Mouse (Mus musculus) forebrain, embryonic 15.5 days (tissue): ENCODE results near the gene Mrc2. TPM values are rescaled to one million over a fixed set of nuclear protein-coding genes. Genes with fewer than 3 reads are reported as not detected.
A peak's percentile ranks its signal among the peaks of the same experiment; 100 is the strongest.

Experiments used
- ATAC-seq: fragments of 200-750 bp; cut with Nextera tagmentation; replicated peaks from 2 replicates; pipeline ENCODE4 v1.8.0; 2017; ENCODE audit warnings: mild to moderate bottlenecking, moderate TSS enrichment, moderate library complexity
- H3K27ac ChIP-seq: fragments of 300-500 bp; sonication (generic); replicated peaks from 2 replicates; pipeline ENCODE4 v1.5.1; 2015; ENCODE audit warnings: mild to moderate bottlenecking, inconsistent platforms
- H3K27me3 ChIP-seq: fragments of 300-500 bp; sonication (generic); 2 replicates; pipeline ENCODE4 v1.6.1; 2015; ENCODE audit warnings: inconsistent platforms
- H3K36me3 ChIP-seq: fragments of 300-500 bp; sonication (generic); 2 replicates; pipeline ENCODE4 v1.6.1; 2015; ENCODE audit warnings: mild to moderate bottlenecking, inconsistent platforms
- H3K4me1 ChIP-seq: fragments of 300-500 bp; sonication (generic); 2 replicates; pipeline ENCODE4 v1.6.1; 2015; ENCODE audit warnings: inconsistent platforms
- H3K4me2 ChIP-seq: fragments of 300-500 bp; sonication (generic); replicated peaks from 2 replicates; pipeline ENCODE4 v1.6.1; 2015; ENCODE audit warnings: mild to moderate bottlenecking, inconsistent platforms
- H3K4me3 ChIP-seq: fragments of 300-500 bp; sonication (generic); 2 replicates; pipeline ENCODE4 v1.5.1; 2015; ENCODE audit warnings: mild to moderate bottlenecking, inconsistent platforms
- H3K9ac ChIP-seq: fragments of 300-500 bp; sonication (generic); replicated peaks from 2 replicates; pipeline ENCODE4 v1.6.1; 2015; ENCODE audit warnings: mild to moderate bottlenecking, inconsistent platforms
- H3K9me3 ChIP-seq: fragments of 300-500 bp; sonication (generic); 2 replicates; pipeline ENCODE4 v1.6.1; 2016; ENCODE audit warnings: inconsistent platforms
- WGBS: fragments of 180-500 bp; shearing (Covaris S2); methylation state at CpG from one replicate; pipeline ENCODE4 v1.1.7; 2015; ENCODE audit warnings: mixed read lengths; 5-methylcytosine and 5-hydroxymethylcytosine counted together
- polyA plus RNA-seq: library from polyadenylated mRNA; unstranded; fragments of >200 nt; fragmentation: Nextera tagmentation; extraction: Ambion mirVana; gene quantifications from 2 replicates; pipeline ENCODE4 v1.2.1, GENCODE M21; 2015

Gene Mrc2
- polyA plus RNA-seq, 1 experiment from 2014 or later, result 4.3 TPM

DNA sequence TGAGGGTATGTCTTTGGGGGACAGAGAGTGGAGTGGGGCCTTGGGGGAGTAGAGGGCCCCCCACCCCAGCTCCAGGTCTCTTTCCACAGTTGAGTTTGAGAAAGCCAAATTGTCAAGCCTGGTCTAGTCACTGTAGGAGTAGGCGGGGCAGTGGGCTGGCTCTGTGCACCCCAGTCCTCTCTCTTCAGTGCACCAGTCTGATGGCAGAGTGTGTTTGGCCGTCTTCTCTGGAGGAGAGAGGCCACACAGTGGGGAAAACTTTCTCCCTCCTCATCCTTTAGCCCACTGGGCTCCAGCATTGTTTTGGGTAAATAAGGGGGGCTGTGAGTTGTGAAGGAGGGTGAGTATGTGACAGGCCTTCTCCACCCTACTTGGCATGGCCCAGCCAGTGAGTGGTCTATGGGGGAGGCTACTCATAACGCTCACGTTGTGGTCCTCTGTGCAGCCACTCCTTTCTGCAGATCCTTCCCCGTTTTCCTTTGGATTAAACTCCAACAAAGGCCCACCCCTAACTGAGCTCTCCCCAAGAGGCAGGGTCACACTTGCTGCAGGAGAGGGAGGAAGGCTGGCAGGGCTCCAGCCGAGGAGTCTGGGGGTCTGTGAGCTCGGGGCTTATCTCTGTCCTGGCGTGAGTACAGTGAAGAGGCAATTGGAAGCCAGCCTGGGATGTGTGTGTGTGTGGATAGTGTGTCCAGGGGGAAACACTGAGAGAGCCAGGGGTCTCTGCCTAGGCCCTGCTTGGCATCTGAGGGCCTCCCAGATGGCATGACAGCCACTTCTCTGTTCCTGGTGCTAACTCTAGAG is 41.6 kb downstream of the Mrc2 start:
- H3K27me3 ChIP-seq, result no peaks in the 10 kb centered on the region
- H3K4me1 ChIP-seq, result peaks cover 14% of the 10 kb centered on the region; the same call in 1 of the 2 replicates
- H3K4me3 ChIP-seq, result no peak overlapping the region
- no peaks in the 10 kb centered on the region for H3K9me3 ChIP-seq
- no peak overlapping the region; the same call in 1 of the 2 replicates for H3K27ac ChIP-seq
- no peak overlapping the region for H3K4me2 ChIP-seq
- H3K9ac ChIP-seq, result no peak overlapping the region
- H3K36me3 ChIP-seq, result no peaks in the 10 kb centered on the region
- WGBS, result 41% methylated on average over 8 of the region's 8 CpGs
- peak; percentile 36; the same call in 1 of the 2 replicates for ATAC-seq

DNA sequence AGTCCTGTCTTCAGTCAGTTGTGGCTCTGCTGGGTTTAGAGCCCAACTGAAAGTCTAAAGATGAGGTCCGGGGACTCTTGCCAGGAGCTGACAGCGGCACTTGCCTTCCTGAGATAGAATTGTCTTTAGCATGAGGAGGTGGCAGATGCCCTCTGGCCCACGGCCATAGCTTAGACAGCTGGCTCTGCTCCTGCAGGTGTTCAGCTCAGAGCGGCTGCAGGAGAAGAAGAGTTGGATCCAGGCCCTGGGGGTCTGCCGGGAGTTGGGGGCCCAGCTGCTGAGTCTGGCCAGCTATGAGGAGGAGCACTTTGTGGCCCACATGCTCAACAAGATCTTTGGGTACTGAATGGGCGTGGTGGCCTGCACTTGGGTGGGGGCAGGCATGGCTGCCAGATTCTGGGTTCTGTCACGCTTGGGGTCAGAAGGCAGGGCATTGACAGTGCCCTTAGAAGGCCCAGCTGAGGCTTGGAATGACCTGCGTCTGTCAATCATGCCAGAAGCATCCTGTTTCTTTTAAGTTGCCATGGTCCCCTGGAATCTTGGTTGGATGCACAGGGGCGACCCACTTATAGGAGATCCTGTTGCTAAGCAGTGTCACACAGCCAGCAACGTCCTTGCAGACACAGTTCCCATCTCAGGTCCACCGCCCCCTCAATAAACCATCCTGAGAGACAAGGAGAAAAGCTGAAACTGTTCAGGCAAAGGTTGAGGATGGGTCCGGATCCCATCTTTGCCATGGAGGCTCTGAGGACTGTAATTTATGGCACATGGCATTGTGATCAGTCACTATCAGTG is 46.4 kb downstream of the Mrc2 start:
- H3K4me1 ChIP-seq, result peaks cover 7% of the 10 kb centered on the region; the same call in 1 of the 2 replicates
- H3K27ac ChIP-seq, result no peak overlapping the region
- H3K9ac ChIP-seq, result no peak overlapping the region
- no peak overlapping the region for H3K4me2 ChIP-seq
- H3K9me3 ChIP-seq, result no peaks in the 10 kb centered on the region
- WGBS, result 80% methylated on average over 12 of the region's 12 CpGs
- H3K27me3 ChIP-seq, result no peaks in the 10 kb centered on the region
- H3K4me3 ChIP-seq, result no peak overlapping the region
- ATAC-seq, result no peak
- H3K36me3 ChIP-seq, result no peaks in the 10 kb centered on the region

DNA sequence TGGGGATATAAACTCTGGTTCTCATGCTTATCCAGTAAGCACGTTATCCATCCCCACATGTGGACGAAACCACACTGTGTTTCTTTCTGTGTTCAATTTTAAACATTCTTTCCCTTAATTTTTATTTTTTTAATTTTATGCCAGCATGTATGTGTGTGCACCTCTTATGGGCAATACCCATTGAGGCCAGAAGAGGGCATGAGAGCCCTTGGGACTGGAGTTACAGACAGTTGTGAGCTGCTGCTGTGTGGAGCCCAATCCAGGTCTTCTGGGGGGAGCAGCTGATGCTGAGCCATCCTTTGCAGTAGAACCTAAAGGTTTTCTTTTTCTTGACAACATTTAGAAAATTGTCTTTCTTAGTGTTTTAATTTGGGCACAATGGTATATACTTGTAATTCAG is 52.8 kb downstream of the Mrc2 start:
- Histone ChIP-seq H3K9ac (no peak overlapping the region), H3K9me3 (no peaks in the 10 kb centered on the region), H3K4me3 (no peak overlapping the region), H3K4me1 (no peaks in the 10 kb centered on the region), H3K27me3 (no peaks in the 10 kb centered on the region), H3K36me3 (no peaks in the 10 kb centered on the region), H3K4me2 (no peak overlapping the region), H3K27ac (no peak overlapping the region)
- no peak for ATAC-seq
- 80% methylated on average over 2 of the region's 2 CpGs for WGBS

DNA sequence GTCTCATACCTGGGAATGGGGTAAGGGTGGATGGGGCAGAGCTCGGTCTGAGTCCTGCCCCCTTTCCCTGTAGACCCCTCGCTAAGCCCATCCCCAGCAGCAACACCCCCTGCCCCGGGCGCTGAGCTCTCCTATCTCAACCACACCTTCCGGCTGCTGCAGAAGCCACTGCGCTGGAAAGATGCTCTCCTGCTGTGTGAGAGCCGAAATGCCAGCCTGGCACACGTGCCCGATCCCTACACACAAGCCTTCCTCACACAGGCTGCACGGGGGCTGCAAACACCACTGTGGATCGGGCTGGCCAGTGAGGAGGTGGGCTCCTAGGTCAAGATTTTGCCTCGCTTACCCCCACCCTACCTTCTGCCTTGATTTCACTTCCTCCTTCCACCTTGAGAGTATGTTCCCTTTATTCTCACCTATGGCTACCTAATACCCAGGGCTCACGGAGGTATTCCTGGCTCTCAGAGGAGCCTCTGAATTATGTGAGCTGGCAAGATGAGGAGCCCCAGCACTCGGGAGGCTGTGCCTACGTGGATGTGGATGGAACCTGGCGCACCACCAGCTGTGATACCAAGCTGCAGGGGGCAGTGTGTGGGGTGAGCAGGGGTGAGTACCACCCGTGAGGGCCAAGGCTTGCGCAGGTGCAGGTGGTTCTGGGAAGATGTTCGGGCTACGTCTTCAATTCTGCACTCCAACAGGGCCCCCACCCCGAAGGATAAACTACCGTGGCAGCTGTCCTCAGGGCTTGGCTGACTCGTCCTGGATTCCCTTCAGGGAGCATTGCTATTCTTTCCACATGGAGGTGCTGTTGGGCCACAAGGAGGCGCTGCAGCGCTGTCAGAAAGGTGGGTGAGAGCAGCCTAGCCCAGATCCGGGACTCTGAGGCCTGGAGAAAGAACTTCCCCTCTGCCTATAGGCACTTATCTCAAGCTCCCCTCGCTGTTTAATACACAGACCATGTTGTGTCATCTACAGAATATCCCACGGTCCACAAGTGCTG is 55.0 kb downstream of the Mrc2 start:
- no peak overlapping the region for H3K27ac ChIP-seq
- no peaks in the 10 kb centered on the region for H3K27me3 ChIP-seq
- H3K4me3 ChIP-seq, result no peak overlapping the region
- H3K9me3 ChIP-seq, result no peaks in the 10 kb centered on the region
- H3K4me2 ChIP-seq, result no peak overlapping the region
- WGBS, result 62% methylated on average over 28 of the region's 28 CpGs
- H3K4me1 ChIP-seq, result no peaks in the 10 kb centered on the region
- no peak overlapping the region for H3K9ac ChIP-seq
- no peaks in the 10 kb centered on the region for H3K36me3 ChIP-seq
- peak; percentile 77 for ATAC-seq

DNA sequence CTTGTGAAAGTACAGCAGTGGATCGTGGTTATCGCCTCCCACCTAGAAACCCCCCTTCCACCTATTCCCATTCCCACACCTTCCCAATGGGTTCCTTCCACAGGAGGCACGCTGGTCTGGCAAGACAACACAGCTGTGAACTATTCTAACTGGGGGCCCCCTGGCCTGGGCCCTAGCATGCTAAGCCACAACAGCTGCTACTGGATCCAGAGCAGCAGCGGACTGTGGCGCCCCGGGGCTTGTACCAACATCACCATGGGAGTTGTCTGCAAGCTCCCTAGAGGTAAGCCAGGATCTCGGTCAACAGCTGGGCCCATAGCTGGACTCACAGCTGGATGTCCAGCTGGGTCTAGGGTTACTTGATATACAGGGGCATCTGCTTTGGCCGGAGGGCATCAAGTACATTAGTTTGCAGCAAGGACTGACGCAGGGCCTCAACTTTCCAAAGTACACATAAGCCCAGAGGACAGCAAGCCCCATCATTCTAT is 56.1 kb downstream of the Mrc2 start:
- H3K36me3 ChIP-seq, result no peaks in the 10 kb centered on the region
- no peaks in the 10 kb centered on the region for H3K9me3 ChIP-seq
- no peak overlapping the region for H3K9ac ChIP-seq

DNA sequence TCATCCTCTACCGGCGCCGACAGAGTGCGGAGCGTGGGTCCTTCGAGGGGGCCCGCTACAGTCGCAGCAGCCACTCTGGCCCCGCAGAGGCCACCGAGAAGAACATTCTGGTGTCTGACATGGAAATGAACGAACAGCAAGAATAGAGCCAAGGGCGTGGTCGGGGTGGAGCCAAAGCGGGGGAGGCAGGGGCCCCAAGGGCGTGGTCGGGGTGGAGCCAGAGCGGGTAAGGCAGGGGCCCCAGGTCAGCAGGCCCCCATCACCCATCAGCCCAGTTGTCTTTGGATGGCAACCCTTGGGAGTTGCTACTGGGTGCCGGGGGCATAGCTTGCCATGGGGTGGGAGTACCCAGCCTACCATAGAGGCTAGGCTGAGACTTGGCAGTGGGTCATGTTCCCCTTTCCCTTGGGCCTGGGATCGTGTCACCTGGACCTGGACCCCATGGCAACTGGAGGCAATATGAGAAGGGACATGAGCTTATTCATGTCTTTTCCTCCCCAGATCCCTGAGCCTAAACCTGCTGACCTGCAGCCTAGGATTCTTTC is 57.4 kb downstream of the Mrc2 start:
- no peak for ATAC-seq
- Histone ChIP-seq H3K27ac (no peak overlapping the region), H3K9ac (no peak overlapping the region), H3K4me3 (no peak overlapping the region), H3K4me2 (no peak overlapping the region), H3K36me3 (no peaks in the 10 kb centered on the region), H3K9me3 (no peaks in the 10 kb centered on the region), H3K4me1 (peaks cover 6% of the 10 kb centered on the region), H3K27me3 (no peaks in the 10 kb centered on the region)
- 90% methylated on average over 19 of the region's 19 CpGs for whole genome bisulfite sequencing

More for the DNA sequence above, 56.1 kb downstream of the Mrc2 start:
- WGBS, result 90% methylated on average over 9 of the region's 9 CpGs
- no peak for ATAC-seq
- H3K4me3 ChIP-seq, result no peak overlapping the region
- H3K27ac ChIP-seq, result no peak overlapping the region
- no peaks in the 10 kb centered on the region for H3K27me3 ChIP-seq
- no peak overlapping the region for H3K4me2 ChIP-seq
- peaks cover 5% of the 10 kb centered on the region for H3K4me1 ChIP-seq

DNA sequence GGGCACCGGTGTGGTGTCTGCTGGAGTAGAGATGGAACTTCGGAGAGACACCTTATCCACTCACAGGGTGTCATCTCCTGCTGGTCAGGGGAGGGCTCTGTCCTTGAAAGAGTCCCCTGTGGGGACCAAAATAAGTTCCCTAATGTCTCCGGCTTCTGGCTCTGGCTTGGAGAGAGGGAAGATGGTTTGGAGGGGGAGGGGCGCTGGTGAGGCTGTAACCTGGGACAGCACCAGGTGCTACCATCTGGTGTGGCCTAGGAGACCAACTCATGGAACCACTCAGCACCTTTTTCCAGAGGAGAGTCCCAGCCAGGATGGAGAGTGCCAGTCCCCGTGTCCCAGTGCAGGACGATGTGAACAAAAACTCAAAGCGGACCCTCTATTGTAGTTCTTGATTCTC is 58.2 kb downstream of the Mrc2 start:
- Histone ChIP-seq H3K9ac (no peak overlapping the region), H3K9me3 (no peaks in the 10 kb centered on the region), H3K4me2 (no peak overlapping the region), H3K4me1 (peaks cover 6% of the 10 kb centered on the region), H3K27me3 (no peaks in the 10 kb centered on the region), H3K27ac (no peak overlapping the region), H3K36me3 (no peaks in the 10 kb centered on the region), H3K4me3 (no peak overlapping the region)
- 94% methylated on average over 7 of the region's 7 CpGs for WGBS
- no peak for ATAC-seq

DNA sequence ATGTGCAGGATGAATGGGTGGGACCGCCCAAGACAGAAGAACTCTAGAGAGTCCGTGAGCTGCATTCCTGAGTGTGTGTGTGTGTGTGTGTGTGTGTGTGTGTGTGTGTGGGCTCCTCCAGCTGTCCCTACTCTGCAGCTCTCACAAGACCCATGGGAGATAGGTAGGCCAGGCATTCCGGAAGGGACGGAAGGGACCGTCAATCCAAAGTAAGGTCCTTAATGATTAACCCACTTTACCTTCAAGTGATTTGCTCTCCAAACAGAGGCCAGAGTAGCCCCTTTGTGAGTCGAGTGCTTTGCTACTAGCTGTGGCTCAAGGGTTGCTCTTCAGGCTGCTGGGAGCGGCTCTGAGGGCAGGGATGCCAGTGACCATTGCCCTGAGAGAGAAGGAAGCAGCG is 59.7 kb downstream of the Mrc2 start:
- 72% methylated on average over 8 of the region's 8 CpGs for WGBS
- ATAC-seq, result no peak
- no peak overlapping the region for H3K4me3 ChIP-seq

DNA sequence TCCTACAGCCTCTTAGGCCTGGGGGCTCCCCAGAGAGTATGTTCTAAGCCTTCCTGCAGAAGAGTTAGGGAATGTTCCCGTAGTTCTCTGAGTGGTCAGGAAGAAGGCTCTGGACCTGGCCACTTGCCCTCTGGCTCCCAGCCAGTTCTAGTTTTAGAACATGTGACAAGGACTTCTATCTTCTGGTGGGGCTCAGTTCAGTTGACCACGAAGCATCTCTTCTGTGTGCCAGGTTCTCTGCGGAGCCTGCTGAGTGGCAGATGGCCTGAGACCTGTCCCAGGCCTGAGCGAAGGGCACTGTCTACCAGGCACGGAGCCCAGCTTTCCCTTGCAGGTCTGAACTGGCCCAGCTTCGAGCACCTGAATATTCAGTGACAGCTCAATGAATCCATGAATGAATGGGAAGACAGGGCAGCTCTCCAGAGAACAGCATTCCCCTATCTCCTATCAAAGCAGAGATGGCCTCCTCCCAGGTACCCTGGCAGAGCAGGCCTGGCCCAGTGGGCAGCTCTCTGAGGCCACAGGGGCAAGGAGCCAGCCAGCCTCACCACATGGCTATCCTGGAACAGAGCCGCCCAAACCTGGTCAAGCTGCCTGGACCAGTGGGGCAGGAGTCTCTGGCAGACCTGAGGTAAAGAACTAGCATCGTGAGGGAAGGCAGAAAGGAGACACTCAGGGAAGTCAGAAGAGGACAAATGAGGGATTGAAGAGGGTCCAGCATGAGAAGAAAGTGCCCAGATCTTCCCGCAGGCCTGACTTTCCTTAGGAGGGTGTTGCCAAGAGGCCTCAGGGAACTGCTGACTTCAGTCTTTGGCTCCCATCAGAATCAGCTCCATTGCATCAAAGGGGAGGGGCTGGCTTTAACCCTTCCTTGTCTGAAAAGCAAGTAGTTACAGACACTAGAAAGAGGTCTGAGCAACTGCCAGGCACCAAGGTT is 60.8 kb downstream of the Mrc2 start:
- Histone ChIP-seq H3K27ac (no peak overlapping the region), H3K4me1 (peaks cover 6% of the 10 kb centered on the region), H3K36me3 (no peaks in the 10 kb centered on the region), H3K27me3 (no peaks in the 10 kb centered on the region), H3K9me3 (no peaks in the 10 kb centered on the region), H3K9ac (no peak overlapping the region), H3K4me2 (no peak overlapping the region), H3K4me3 (no peak overlapping the region)
- WGBS, result 52% methylated on average over 9 of the region's 9 CpGs
- ATAC-seq, result no peak

More for the DNA sequence above, 59.7 kb downstream of the Mrc2 start:
- no peaks in the 10 kb centered on the region for H3K9me3 ChIP-seq
- no peaks in the 10 kb centered on the region for H3K36me3 ChIP-seq
- no peaks in the 10 kb centered on the region for H3K27me3 ChIP-seq
- peaks cover 6% of the 10 kb centered on the region for H3K4me1 ChIP-seq
- no peak overlapping the region for H3K9ac ChIP-seq
- no peak overlapping the region for H3K4me2 ChIP-seq
- no peak overlapping the region for H3K27ac ChIP-seq

DNA sequence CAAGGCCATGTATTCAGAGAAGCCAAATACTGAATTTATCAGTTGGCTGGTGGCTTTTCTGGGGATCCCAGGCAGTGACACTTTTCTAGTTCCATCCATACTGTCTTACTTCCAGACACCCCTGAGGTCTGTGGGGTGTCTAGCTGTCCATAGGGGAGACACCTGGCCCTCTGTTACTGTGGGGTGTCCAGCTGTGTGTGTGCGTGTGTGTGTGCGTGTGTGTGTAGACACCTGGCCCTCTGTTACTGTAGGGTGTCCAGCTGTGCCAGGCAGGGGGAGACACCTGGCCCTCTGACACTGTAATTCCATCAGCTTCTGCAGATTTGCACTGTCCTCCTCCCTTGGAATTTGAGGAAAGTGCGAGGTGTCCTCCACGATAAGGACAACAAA is 61.4 kb downstream of the Mrc2 start:
- Histone ChIP-seq H3K27ac (no peak overlapping the region), H3K36me3 (no peaks in the 10 kb centered on the region), H3K4me2 (no peak overlapping the region), H3K27me3 (no peaks in the 10 kb centered on the region), H3K4me3 (no peak overlapping the region), H3K9ac (no peak overlapping the region), H3K9me3 (no peaks in the 10 kb centered on the region), H3K4me1 (peaks cover 6% of the 10 kb centered on the region)
- WGBS, result 91% methylated on average over 4 of the region's 4 CpGs
- no peak for ATAC-seq
